Mouse (Mus musculus): ENCODE measurements around the gene Tmem110.

DNA sequence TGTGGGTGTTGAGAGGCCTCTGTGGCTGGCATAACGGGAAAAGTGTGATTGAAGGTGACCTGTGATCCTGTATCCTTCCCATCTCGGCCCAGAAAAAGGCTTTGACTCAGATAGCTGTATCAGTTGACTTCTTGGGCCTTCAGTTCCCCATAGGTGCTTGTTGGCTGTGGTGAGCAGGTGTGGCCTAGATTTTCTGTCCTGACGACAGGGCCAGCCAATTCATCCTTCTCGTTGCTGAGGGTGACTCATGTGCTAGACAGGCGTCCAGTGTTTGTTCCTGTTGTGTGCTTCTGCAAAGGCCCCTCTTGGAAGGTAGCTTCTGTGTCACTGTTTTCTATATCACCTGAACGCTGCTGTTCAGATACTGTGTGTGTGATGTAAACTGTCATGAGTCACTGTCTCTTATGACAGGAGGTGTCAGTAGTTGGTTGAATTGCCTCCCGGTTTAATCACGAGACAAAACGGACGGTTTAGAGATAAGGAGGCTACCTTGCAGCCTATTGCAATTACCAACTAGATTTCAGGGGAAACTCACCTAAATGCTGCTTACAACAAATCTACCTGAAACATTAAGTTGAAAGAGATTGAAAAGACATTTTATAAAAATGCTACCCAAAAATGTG, 31.6 kb downstream of the Tmem110 start:
- TF ChIP-seq RCOR1 (IDR thresholded peaks at IDR 0.05; ENCODE audit: low read depth, low read length) (peak; percentile 57; the same call in 1 of the 2 replicates), KAT2A (conservative IDR thresholded peaks at IDR 0.05; ENCODE audit: low read depth, low read length) (0 out of 2 replicates have a peak, but pooled peaks have one; percentile 50), TBP (IDR thresholded peaks at IDR 0.05; ENCODE audit: low read depth, low read length) (no peak), CTCF (IDR thresholded peaks at IDR 0.05 in 2 of 3, conservative IDR thresholded peaks at IDR 0.05 in 1 of 3; ENCODE audit: control insufficient read depth in 1 of 3, insufficient read depth in 1 of 3, low read depth in 2 of 3, low read length in 3 of 3, poor library complexity in 1 of 3, severe bottlenecking in 1 of 3) (no peak)
